Mouse (Mus musculus) thymus, postnatal 36 days (tissue): ENCODE measurements around the gene Dapk2.

Source experiments
- DNase-seq, 2 experiments: peaks; one replicate each; pipeline ENCODE4 v3.0.0; 2022; ENCODE audit warnings: mixed read lengths in 2 of 2

The Dapk2 gene

GRCm38 (mm10) chr9:66189026-66189425 is 31.0 kb downstream of the Dapk2 start:
- no peak for DNase-seq

GRCm38 (mm10) chr9:66194003-66194402 is 36.0 kb downstream of the Dapk2 start:
- no peak for DNase-seq

- DNase-seq, result no peak
Observed at GRCm38 (mm10) chr9:66196561-66196960, 38.5 kb downstream of the Dapk2 start.

- no peak for DNase-seq
Observed at GRCm38 (mm10) chr9:66198533-66198932, 40.5 kb downstream of the Dapk2 start.

- DNase-seq, result no peak
Observed at GRCm38 (mm10) chr9:66199657-66200410, 41.8 kb downstream of the Dapk2 start.

GRCm38 (mm10) chr9:66200411-66200789 is 42.4 kb downstream of the Dapk2 start:
- DNase-seq, result no peak

- no peak for DNase-seq
Observed at GRCm38 (mm10) chr9:66201665-66202064, 43.6 kb downstream of the Dapk2 start.

GRCm38 (mm10) chr9:66202463-66202862 is 44.4 kb downstream of the Dapk2 start:
- DNase-seq, result no peak

- no peak for DNase-seq
Observed at GRCm38 (mm10) chr9:66205702-66206101, 47.7 kb downstream of the Dapk2 start.

GRCm38 (mm10) chr9:66206825-66207224 is 48.8 kb downstream of the Dapk2 start:
- DNase-seq, result no peak

GRCm38 (mm10) chr9:66211420-66211819 is 53.4 kb downstream of the Dapk2 start:
- DNase-seq, result no peak

GRCm38 (mm10) chr9:66212088-66212487 is 54.1 kb downstream of the Dapk2 start:
- DNase-seq, result no peak

- no peak for DNase-seq
Observed at GRCm38 (mm10) chr9:66212802-66213201, 54.8 kb downstream of the Dapk2 start.

- DNase-seq, result no peak
Observed at GRCm38 (mm10) chr9:66213386-66214032, 55.5 kb downstream of the Dapk2 start.

GRCm38 (mm10) chr9:66215551-66215950 is 57.5 kb downstream of the Dapk2 start:
- no peak for DNase-seq

- no peak for DNase-seq
Observed at GRCm38 (mm10) chr9:66217970-66218369, 59.9 kb downstream of the Dapk2 start.

- DNase-seq, result no peak
Observed at GRCm38 (mm10) chr9:66218917-66219725, 61.1 kb downstream of the Dapk2 start.

GRCm38 (mm10) chr9:66223872-66224271 is 65.8 kb downstream of the Dapk2 start:
- DNase-seq, result no peak

GRCm38 (mm10) chr9:66225737-66226485 is 67.9 kb downstream of the Dapk2 start:
- no peak for DNase-seq

- no peak for DNase-seq
Observed at GRCm38 (mm10) chr9:66228456-66229151, 70.6 kb downstream of the Dapk2 start.

- DNase-seq, result no peak
Observed at GRCm38 (mm10) chr9:66231820-66232479, 73.9 kb downstream of the Dapk2 start.

GRCm38 (mm10) chr9:66236615-66237014 is 78.6 kb downstream of the Dapk2 start:
- DNase-seq, result no peak
